Mouse (Mus musculus): ENCODE measurements around the gene Il12rb1. TPM values are rescaled to one million over a fixed set of nuclear protein-coding genes. Genes with fewer than 3 reads are reported as not detected.

Gene Il12rb1
- polyA plus RNA-seq, 1 experiment from 2014 or later: not detected

DNA sequence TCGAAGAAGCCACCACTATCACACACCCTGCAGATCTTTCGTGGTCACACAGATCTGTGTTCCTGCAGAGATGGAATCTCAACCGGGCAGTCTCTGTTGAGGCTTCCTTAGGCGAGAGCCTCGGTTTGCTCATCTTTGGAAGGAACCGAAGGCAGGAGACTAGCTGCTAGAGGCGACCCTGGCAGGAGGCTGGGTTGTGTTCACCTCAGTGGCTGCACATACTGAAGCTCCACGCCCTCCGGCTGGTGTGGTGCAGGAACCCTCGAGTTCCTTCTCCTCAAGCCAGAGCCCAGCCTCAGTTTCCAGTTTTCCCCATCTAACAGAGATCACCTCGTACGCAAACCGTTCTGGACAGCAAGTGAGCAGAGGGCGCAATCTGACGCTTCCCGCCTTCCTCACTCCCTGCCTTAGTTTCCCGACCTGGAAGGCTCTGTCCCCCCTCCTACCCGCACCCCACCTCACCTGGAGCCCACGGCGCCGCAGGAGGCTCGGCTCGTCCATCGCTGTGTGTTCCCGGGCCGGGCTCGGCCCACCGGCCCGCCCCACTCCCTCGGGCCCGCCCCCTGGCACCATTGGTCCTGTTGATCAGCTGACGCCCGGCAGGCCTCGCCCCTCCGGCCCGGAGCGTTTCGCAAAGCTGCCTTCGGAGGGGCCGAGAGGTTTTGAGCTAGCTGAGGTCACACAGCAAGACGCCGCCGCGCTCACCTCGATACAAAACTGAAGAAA is 3.6 kb upstream of the Il12rb1 start, which contains the start of gene Mast3:
TSS of gene Mast3 (minus strand) at position 574 of the 726 bp plus-strand sequence.
- 0 out of 2 replicates have a peak, but pooled peaks cover 2% of the 10 kb centered on the region for H3K4me1 ChIP-seq (ENCODE audit: control insufficient read depth, insufficient read depth, low read length)
- no peaks in the 10 kb centered on the region for H3K36me3 ChIP-seq (ENCODE audit: control insufficient read depth, insufficient read depth, low read length)
- H3K9ac ChIP-seq (ENCODE audit: low read length): peak within 1 kb of the TSS; percentile 38
- H3K27ac ChIP-seq (replicated peaks; ENCODE audit: low read depth, low read length): no peak within 1 kb of the TSS
- ATAC-seq (ENCODE audit: insufficient number of reproducible peaks, low FRiP score, low TSS enrichment, low read depth) (peak; percentile 80), DNase-seq (ENCODE audit: low spot score) (peak; percentile 87)
- H3K27me3 ChIP-seq (ENCODE audit: control insufficient read depth, insufficient read depth, low read length): peaks cover 33% of the 10 kb centered on the region
- H3K9me3 ChIP-seq (ENCODE audit: control insufficient read depth, low read length): no peaks in the 10 kb centered on the region
- 1% methylated on average over 45 of the region's 45 CpGs for WGBS
- H3K4me3 ChIP-seq (ENCODE audit: low read depth, low read length): peak within 1 kb of the TSS; percentile 47
- H3K4me2 ChIP-seq (ENCODE audit: low read depth, severe bottlenecking): peak within 1 kb of the TSS; percentile 78

DNA sequence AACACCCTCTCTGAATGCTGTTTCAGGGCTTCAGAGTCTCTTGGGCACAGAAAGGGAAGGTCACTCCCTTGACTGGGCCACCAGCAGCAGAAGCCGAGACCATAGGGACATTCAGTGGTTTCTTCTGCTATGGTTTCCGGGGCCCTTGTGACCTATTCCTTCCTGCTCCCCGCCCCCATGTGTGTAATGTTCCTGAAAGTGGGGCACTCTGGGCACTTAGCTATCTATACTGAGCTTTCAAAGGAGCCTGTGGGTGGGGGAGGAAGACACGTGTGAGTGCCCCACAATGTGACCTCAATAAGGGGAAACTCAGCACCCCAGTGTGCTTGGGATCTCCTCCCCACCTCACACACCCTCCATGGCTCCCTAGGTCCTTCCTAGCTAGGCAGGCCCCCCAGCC is 1.7 kb upstream of the Il12rb1 start:
- DNase-seq (ENCODE audit: low spot score): no peak
- H3K27me3 ChIP-seq (ENCODE audit: control insufficient read depth, insufficient read depth, low read length): peaks cover 21% of the 10 kb centered on the region
- 65% methylated on average over 4 of the region's 4 CpGs for WGBS

DNA sequence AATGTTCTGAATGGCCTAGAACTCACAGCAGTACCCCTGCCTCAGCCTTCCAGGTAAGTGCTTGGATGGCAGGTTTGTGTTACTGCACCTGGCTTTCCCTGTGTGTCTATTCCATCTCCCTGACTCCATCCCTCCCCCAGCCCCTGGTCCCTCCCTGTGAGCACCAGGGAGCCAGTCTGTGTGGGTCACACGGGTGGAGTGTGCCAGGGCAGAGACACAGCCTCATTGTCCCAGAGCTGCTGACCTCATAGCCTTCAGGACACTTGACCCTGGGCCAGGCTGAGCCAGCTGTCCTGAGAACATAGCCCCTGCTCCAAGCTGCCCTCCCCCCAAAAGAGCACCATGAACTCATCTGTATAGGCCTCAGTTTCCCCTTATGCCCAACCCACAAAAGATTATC is 945 bp upstream of the Il12rb1 start:
- Histone ChIP-seq H3K4me1 (ENCODE audit: control insufficient read depth, insufficient read depth, low read length) (0 out of 2 replicates have a peak, but pooled peaks cover 2% of the 10 kb centered on the region), H3K27me3 (ENCODE audit: control insufficient read depth, insufficient read depth, low read length) (peaks cover 20% of the 10 kb centered on the region), H3K27ac (replicated peaks; ENCODE audit: low read depth, low read length) (no peak overlapping the region), H3K4me2 (ENCODE audit: low read depth, severe bottlenecking) (no peak overlapping the region), H3K4me3 (ENCODE audit: low read depth, low read length) (no peak overlapping the region), H3K9me3 (ENCODE audit: control insufficient read depth, low read length) (no peaks in the 10 kb centered on the region), H3K9ac (ENCODE audit: low read length) (no peak overlapping the region), H3K36me3 (ENCODE audit: control insufficient read depth, insufficient read depth, low read length) (no peaks in the 10 kb centered on the region)
- 53% methylated on average over 1 of the region's 1 CpGs for WGBS
- DNase-seq (ENCODE audit: low spot score) (no peak), ATAC-seq (ENCODE audit: insufficient number of reproducible peaks, low FRiP score, low TSS enrichment, low read depth) (no peak)

More for the DNA sequence above, 1.7 kb upstream of the Il12rb1 start:
- ATAC-seq (ENCODE audit: insufficient number of reproducible peaks, low FRiP score, low TSS enrichment, low read depth): no peak
- Histone ChIP-seq H3K27ac (replicated peaks; ENCODE audit: low read depth, low read length) (no peak overlapping the region), H3K4me1 (ENCODE audit: control insufficient read depth, insufficient read depth, low read length) (0 out of 2 replicates have a peak, but pooled peaks cover 2% of the 10 kb centered on the region), H3K9me3 (ENCODE audit: control insufficient read depth, low read length) (no peaks in the 10 kb centered on the region), H3K9ac (ENCODE audit: low read length) (no peak overlapping the region), H3K4me2 (ENCODE audit: low read depth, severe bottlenecking) (no peak overlapping the region), H3K4me3 (ENCODE audit: low read depth, low read length) (no peak overlapping the region), H3K36me3 (ENCODE audit: control insufficient read depth, insufficient read depth, low read length) (no peaks in the 10 kb centered on the region)

DNA sequence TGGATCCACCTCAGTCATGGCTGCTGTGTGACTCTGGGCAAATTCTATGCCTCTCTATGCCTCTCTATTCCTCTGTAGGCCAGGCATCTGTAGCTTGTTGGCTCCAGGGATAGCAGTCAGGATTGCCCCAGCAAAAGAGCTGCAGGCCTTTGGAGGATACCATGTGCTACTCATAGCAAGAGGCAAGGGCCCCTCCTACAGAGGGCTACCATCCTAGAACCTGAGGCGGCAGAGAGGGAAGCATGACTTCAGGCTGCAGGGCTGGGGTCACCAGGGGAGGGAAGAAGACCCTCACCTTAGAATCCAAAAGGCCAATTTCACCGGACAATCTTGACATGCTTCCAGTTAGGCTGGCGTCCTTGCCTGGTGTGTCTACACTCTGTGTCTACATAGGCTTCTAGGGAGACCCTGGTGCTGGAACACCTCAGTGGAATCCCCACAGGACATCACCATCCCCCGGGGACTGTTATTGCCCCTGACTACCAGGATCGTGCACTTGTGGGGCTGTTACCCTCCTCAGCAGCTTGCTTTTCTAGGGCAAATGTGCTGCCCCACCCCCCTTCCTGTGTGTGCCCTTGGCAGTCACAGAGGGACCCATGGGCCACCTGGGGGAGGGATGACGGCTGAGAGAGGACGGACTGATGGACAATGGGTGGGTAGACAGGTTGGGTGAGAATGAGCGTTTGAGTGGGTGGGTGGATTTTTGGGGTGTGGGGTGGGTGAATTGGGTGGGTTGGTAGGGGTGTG is 879 bp downstream of the Il12rb1 start:
- H3K9me3 ChIP-seq (ENCODE audit: control insufficient read depth, low read length): no peaks in the 10 kb centered on the region
- WGBS: 76% methylated on average over 8 of the region's 8 CpGs
- no peak overlapping the region for H3K4me3 ChIP-seq (ENCODE audit: low read depth, low read length)
- 0 out of 2 replicates have a peak, but pooled peaks cover 2% of the 10 kb centered on the region for H3K4me1 ChIP-seq (ENCODE audit: control insufficient read depth, insufficient read depth, low read length)
- no peak overlapping the region for H3K27ac ChIP-seq (replicated peaks; ENCODE audit: low read depth, low read length)
- no peaks in the 10 kb centered on the region for H3K36me3 ChIP-seq (ENCODE audit: control insufficient read depth, insufficient read depth, low read length)
- DNase-seq (ENCODE audit: low spot score): no peak
- no peak overlapping the region for H3K4me2 ChIP-seq (ENCODE audit: low read depth, severe bottlenecking)
- H3K9ac ChIP-seq (ENCODE audit: low read length): no peak overlapping the region
- peaks cover 6% of the 10 kb centered on the region for H3K27me3 ChIP-seq (ENCODE audit: control insufficient read depth, insufficient read depth, low read length)
- ATAC-seq (ENCODE audit: insufficient number of reproducible peaks, low FRiP score, low TSS enrichment, low read depth): no peak

DNA sequence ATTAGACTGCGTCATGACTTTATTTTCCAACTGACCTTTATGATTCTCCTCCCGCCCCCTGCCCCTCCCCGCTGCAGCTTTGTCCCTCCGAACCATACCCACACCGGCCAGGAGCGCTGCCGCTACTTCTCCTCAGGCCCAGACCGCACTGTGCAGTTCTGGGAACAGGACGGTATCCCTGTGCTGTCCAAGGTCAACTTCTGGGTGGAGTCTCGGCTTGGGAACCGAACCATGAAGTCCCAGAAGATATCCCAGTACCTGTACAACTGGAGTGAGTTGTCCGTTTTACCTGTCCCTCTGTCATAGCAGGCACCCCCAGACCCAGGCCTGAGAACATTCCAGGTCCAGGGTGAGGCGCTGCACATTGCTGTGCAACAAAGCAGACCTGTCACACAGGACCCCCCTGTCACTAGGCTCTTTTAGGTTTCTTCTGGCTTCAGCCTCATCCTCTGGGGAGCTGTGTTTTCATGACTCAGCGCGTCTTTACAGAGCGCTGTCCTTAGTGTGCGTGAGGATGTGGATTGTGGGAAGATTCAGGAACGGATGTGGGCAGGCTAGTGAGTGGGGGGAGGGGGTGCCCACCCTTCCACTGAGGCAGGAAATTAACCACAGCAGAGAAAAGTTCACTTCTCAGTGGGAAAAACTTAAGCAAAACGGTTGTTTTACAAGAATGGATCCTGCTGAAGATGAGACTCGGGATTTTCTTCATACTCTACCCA is 2.9 kb downstream of the Il12rb1 start:
- H3K4me3 ChIP-seq (ENCODE audit: low read depth, low read length): no peak overlapping the region
- H3K9ac ChIP-seq (ENCODE audit: low read length): no peak overlapping the region
- DNase-seq (ENCODE audit: low spot score): no peak
- H3K4me2 ChIP-seq (ENCODE audit: low read depth, severe bottlenecking): no peak overlapping the region
- 72% methylated on average over 20 of the region's 20 CpGs for WGBS
- no peaks in the 10 kb centered on the region for H3K4me1 ChIP-seq (ENCODE audit: control insufficient read depth, insufficient read depth, low read length)
- no peak for ATAC-seq (ENCODE audit: insufficient number of reproducible peaks, low FRiP score, low TSS enrichment, low read depth)
- no peak overlapping the region for H3K27ac ChIP-seq (replicated peaks; ENCODE audit: low read depth, low read length)
- H3K9me3 ChIP-seq (ENCODE audit: control insufficient read depth, low read length): no peaks in the 10 kb centered on the region
- H3K36me3 ChIP-seq (ENCODE audit: control insufficient read depth, insufficient read depth, low read length): no peaks in the 10 kb centered on the region
- H3K27me3 ChIP-seq (ENCODE audit: control insufficient read depth, insufficient read depth, low read length): no peaks in the 10 kb centered on the region

DNA sequence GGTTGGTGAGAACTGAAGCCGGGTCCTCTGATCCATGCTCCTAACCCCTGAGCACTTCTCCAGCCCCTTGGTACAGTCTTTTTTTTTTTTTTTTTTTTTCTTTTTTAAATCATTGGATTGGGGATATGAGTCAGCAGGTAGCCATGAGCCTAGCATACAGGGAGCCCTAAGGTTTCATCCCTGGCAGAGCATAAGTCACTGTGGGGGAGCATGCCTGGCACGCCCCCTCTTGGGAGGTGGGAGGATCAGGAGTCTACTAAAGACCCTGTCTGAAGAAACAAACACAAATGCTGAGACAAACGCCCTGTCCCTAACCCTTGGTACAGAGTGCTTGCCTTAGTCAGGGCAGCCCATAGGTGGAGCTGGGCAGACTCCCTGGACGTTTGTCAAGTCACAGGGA is 3.8 kb downstream of the Il12rb1 start:
- H3K4me1 ChIP-seq (ENCODE audit: control insufficient read depth, insufficient read depth, low read length): no peaks in the 10 kb centered on the region
- H3K27me3 ChIP-seq (ENCODE audit: control insufficient read depth, insufficient read depth, low read length): 0 out of 2 replicates have a peak, but pooled peaks cover 8% of the 10 kb centered on the region
- no peak overlapping the region for H3K4me2 ChIP-seq (ENCODE audit: low read depth, severe bottlenecking)
- H3K36me3 ChIP-seq (ENCODE audit: control insufficient read depth, insufficient read depth, low read length): no peaks in the 10 kb centered on the region
- no peak overlapping the region for H3K27ac ChIP-seq (replicated peaks; ENCODE audit: low read depth, low read length)
- H3K9ac ChIP-seq (ENCODE audit: low read length): no peak overlapping the region
- DNase-seq (ENCODE audit: low spot score) (no peak), ATAC-seq (ENCODE audit: insufficient number of reproducible peaks, low FRiP score, low TSS enrichment, low read depth) (no peak)
- whole genome bisulfite sequencing: 41% methylated on average over 4 of the region's 4 CpGs
- H3K9me3 ChIP-seq (ENCODE audit: control insufficient read depth, low read length): no peaks in the 10 kb centered on the region
- H3K4me3 ChIP-seq (ENCODE audit: low read depth, low read length): no peak overlapping the region

DNA sequence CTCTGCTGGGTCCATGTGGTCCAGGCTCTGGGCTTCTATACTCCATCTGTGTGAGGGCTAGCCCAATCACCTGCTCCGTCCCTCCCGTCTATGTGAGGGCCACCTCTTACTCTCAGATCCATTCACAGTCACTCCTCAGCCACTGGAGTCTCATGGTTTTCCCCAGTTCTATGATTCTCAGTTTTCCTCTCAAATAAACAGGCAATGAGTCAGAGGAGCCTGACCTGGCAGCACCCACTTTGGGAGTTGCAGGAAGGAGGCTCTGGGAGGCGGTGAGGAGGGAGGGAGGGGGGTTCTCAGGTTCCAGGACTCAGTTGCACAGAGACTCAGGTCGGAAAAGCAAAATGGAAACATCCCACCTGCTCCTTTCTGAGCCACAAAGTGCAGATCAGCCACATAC is 4.6 kb downstream of the Il12rb1 start:
- H3K27ac ChIP-seq (replicated peaks; ENCODE audit: low read depth, low read length): no peak overlapping the region
- no peak overlapping the region for H3K9ac ChIP-seq (ENCODE audit: low read length)
- 52% methylated on average over 4 of the region's 4 CpGs for WGBS
- no peaks in the 10 kb centered on the region for H3K36me3 ChIP-seq (ENCODE audit: control insufficient read depth, insufficient read depth, low read length)
- H3K9me3 ChIP-seq (ENCODE audit: control insufficient read depth, low read length): no peaks in the 10 kb centered on the region
- 0 out of 2 replicates have a peak, but pooled peaks cover 8% of the 10 kb centered on the region for H3K27me3 ChIP-seq (ENCODE audit: control insufficient read depth, insufficient read depth, low read length)
- no peak overlapping the region for H3K4me2 ChIP-seq (ENCODE audit: low read depth, severe bottlenecking)
- no peak for ATAC-seq (ENCODE audit: insufficient number of reproducible peaks, low FRiP score, low TSS enrichment, low read depth)
- no peak for DNase-seq (ENCODE audit: low spot score)
- H3K4me1 ChIP-seq (ENCODE audit: control insufficient read depth, insufficient read depth, low read length): no peaks in the 10 kb centered on the region
- no peak overlapping the region for H3K4me3 ChIP-seq (ENCODE audit: low read depth, low read length)

DNA sequence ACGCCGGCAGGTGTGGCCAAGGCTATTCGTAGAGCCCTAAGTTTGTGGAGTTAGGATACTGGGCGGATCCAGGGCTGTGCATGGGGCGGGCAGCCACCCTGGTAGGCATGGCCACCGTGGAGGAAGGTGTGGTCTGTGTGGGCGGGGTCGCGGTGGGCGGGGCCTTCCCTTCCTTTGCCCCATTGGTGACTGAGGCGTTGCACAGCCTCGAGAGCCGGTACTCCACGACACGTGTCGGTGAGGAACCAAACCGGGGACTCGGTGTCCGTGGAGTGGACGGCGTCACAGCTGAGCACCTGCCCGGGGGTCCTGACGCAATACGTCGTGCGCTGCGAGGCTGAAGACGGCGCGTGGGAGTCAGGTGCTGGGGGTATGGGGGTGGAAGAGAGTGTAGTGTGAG is 8.4 kb downstream of the Il12rb1 start:
- Histone ChIP-seq H3K4me2 (ENCODE audit: low read depth, severe bottlenecking) (peak overlapping the region; percentile 25), H3K36me3 (ENCODE audit: control insufficient read depth, insufficient read depth, low read length) (no peaks in the 10 kb centered on the region), H3K4me3 (ENCODE audit: low read depth, low read length) (no peak overlapping the region), H3K4me1 (ENCODE audit: control insufficient read depth, insufficient read depth, low read length) (no peaks in the 10 kb centered on the region), H3K27me3 (ENCODE audit: control insufficient read depth, insufficient read depth, low read length) (0 out of 2 replicates have a peak, but pooled peaks cover 11% of the 10 kb centered on the region), H3K9me3 (ENCODE audit: control insufficient read depth, low read length) (no peaks in the 10 kb centered on the region), H3K27ac (replicated peaks; ENCODE audit: low read depth, low read length) (no peak overlapping the region), H3K9ac (ENCODE audit: low read length) (no peak overlapping the region)
- DNase-seq (ENCODE audit: low spot score) (peak; percentile 45), ATAC-seq (ENCODE audit: insufficient number of reproducible peaks, low FRiP score, low TSS enrichment, low read depth) (no peak)
- 8% methylated on average over 30 of the region's 30 CpGs for WGBS
